Mouse (Mus musculus) natural killer cell, adult 2 months (primary cell): ENCODE measurements around the gene Osgep.
"Not testable (repeated sequence)": the region's sequence is repeated elsewhere in the genome, so short reads cannot be mapped to it uniquely, and the experiment has no call there.

Source experiments
- DNase-seq, 2 experiments: peaks; one replicate each; pipeline ENCODE4 v3.0.0; 2022; ENCODE audit warnings: low spot score in 2 of 2

Osgep gene

DNA sequence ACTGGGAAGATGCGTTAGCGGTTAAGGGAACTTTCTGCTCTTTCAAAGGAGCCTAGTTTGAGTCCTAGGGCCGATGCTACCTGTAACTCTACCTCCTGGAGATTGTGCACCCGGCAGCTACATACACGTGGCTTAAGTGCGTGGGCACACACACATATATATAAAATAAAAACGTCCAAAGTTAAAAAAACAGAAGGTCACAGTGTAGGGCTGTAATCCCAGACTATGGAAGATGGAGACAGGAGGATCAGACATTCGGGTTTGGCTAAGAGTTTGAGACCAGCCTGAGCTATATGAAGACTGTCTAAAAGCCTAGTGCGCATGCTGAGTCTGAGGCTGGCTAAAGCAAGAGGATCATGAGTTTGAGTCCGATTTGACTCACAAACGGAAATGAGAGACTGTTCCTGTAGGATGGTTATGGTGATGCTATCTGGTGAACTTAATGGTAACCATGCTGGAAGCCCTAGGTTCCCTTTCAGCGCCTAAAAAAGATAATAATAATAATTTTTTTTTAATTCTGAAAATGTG lies 6.9 kb upstream of the Osgep start:
- DNase-seq: no peak

DNA sequence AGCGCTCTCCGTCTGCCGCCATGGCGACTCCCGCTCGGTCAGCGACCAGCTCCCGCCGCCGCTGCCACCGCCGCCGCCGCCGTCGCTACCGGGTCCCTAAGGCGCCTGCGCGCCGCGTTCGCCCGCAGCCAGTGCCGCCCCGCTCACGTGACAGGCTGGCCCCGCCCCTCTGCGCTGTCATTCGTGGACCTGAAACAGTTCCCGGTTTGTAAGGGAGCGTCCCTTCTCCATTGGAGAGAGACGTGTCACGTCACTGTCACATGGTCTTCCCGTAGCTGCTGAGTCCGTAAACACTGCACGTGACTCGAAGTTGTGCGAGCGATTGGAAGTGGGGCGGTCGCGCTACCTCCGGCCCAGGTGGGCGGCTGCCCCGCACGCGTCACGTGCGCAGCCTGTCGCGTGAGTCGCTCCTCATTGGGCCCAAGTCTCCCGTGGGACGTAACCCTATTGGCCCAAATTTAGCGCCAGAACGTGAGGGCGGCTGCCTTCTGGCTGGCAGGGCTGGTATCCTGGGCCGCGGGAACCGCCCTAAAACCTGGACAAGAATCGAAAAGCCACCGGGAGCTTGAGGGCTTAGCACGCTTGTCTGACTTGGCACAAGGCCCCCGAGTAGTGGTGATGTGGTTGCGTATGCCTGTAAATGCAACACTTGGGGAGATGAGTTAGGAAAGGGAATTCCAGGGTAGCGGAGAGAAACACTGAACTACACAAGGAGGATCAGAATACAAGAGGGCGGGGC lies 6.2 kb upstream of the Osgep start, which contains the start of the genes Pip4p1 and Pnp:
Gene Pip4p1 (minus strand): TSS at position 103 of the 739 bp plus-strand sequence.
Gene Pnp (plus strand): TSS at position 329 of the 739 bp plus-strand sequence.
- DNase-seq: peak; percentile 100

DNA sequence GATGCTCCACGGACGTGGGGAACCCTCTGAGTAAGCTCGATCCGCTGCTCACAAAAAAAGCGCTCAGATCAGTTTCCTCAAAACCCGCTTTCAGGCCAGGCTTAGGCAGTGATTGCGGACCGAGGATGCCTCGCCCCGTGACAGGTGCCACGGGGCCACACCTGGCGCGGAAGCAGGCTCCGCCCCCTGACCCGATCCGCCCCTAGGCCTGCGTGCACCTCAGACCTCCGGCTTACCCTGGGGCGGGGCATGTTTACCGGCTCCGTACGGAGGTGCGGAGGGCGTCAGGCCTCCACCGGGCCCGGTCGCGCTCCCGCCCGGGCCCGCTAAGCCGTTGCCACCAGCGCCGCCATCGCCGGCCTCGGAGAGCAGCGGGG lies 5.7 kb upstream of the Osgep start:
- DNase-seq: peak in 1 of 2 experiments; percentile 81

DNA sequence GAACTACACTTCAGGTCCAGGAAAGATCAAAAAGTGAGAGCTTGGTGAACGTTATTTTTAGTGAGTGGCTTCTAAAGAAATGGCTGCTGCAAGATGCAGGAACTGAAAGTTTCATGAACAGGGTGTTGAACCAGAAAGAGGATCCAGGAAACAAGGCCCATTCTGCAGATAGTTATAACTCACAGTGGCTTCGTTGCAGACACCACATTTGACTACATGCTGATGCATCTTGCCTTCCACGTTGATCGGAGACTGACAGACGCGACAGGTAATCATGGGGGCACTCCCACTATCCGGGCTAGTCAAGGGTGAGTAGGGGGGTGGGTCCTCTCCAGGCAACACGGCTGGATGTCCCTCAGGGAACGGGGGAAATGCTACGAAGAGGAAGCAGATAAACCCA lies 5.3 kb upstream of the Osgep start:
- DNase-seq: peak in 1 of 2 experiments; percentile 60

DNA sequence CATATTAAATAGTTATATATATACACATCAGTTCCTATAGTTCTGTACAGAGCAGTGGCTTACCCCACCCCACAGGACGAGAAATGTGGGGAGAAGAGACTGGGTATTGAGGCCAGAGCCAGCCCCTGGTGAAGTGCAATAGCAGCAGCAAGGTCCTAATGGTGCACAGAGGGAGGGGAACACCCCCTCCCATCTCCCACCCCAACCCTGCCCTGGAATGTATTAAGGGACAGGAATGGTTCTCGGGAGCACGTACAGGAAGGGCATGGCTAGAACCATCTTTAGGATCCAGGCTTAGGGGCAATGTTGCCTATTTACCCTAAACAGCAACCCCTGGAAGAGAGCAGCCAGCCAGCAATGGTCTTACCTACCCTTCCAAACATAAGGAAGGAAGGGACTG lies 2.7 kb upstream of the Osgep start:
- DNase-seq: no peak

DNA sequence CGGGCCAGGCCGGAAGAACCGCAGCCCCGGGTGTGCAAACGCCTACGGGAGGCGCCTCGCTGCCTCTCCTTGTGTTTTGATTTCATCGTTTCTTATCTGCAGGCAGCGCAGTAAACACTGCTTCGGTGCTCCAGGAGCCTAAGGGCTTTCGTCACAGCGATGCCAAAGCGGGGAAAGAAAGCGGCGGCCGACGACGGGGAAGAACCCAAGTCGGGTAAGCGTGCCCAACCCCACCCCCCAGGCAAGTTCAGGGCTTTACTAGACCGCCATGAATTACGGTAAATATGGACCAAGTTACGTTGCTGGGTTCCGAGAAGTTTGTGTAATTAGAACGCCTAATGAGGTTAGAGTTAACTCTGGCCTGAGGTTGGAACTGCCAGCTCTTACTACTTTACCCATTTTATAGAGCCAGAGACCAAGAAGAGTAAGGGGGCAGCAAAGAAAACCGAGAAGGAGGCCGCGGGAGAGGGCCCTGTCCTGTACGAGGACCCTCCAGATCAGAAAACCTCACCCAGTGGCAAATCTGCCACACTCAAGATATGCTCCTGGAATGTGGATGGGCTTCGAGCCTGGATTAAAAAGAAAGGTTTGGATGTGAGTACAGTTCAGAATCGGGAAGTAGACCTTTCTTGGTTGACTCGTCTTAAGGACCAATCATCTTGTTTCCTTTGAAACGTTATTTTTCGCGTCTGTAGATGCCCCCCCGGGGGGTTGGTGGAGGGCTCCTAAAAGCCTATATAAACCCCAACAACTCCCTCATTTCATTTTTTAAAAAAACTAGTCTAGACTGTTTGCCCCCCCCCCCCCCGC lies 623 bp upstream of the Osgep start:
- peak in 1 of 2 experiments; percentile 7 for DNase-seq

DNA sequence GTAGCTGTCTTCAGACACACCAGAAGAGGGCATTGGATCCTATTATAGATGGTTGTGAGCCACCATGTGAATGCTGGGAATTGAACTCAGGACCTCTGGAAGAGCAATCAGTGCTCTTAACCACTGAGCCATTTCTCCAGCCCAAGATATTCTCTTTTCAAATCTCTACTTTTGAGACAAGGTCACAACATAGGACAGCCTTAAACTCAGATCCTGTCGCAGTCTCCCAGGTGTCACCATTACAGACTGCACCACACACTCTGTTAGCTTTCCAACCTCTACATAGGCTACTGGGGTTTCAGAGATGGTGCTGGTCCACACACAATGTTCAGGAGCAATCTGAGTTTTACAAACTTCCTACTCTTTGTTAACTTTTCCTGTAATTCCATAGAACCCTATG lies 1.3 kb downstream of the Osgep start:
- DNase-seq: not testable (repeated sequence)

DNA sequence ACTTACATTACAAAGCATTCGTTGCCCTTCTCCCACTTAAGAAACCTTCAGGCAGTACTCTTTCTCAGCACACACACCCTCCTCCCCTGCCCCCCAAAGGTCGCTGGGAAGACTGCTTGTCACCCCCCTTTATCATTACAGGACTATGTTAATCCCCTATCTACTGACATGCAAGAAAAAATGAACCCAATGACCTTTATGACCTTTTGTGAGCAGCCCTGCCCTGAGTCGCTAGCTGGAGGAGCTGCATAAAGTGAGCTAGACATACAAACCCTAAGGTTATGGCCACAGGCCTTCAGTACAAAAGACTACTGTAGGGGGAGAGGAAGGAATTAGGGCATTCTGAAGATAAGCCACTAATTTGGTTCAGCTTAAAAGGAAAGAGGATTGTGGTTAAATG lies 13.3 kb downstream of the Osgep start:
- DNase-seq: no peak

DNA sequence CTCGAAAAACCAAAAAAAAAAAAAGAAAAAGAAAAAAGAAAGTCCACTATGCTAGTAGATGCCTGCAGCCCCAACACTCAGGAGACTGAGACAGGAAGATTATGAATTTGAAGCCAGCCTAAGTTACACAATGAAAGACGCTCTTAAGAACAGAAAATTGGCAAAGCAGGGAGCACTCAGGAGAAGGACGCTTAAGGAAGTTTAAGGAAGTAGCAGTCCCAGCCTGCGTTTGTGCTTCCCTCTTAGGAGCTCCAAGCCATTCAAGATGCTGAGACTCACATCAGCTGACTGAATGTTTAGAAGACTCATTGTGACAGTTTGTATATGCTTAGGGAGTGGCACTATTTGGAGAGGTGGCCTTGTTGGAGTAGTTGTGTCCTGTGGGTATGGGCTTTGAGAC lies 16.6 kb downstream of the Osgep start:
- DNase-seq: no peak

DNA sequence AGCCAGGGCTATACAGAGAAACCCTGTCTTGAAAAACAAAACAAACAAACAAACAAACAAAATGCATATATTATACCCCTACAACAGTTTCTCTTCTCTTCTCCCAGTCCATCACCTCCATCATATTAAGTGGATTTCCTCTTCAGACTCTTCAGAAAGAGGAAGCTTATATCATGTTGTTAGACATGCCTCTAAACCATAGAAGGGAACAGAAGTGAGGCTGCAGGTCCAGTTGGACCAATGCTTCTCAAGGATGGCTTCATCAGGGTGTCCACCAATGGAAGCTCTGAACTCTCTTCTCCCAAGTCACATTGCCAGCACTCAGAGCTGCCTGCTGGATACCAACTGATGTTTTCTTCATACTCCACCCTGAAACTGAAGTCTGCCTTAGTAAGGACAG lies 19.4 kb downstream of the Osgep start:
- not testable (repeated sequence) for DNase-seq

DNA sequence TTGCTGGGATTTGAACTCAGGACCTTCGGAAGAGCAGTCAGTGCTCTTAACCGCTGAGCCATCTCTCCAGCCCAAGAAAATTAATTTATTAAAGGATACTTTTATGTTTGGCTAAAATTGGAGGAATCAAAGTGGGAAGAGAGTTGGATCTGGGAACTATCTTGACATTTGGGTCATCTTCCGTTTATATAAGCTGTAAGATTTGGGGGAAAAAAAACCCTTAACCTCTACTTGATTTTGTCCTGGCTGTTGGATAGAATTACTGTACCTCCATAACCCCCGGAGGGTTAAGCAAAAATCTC lies 19.9 kb downstream of the Osgep start:
- no peak for DNase-seq

DNA sequence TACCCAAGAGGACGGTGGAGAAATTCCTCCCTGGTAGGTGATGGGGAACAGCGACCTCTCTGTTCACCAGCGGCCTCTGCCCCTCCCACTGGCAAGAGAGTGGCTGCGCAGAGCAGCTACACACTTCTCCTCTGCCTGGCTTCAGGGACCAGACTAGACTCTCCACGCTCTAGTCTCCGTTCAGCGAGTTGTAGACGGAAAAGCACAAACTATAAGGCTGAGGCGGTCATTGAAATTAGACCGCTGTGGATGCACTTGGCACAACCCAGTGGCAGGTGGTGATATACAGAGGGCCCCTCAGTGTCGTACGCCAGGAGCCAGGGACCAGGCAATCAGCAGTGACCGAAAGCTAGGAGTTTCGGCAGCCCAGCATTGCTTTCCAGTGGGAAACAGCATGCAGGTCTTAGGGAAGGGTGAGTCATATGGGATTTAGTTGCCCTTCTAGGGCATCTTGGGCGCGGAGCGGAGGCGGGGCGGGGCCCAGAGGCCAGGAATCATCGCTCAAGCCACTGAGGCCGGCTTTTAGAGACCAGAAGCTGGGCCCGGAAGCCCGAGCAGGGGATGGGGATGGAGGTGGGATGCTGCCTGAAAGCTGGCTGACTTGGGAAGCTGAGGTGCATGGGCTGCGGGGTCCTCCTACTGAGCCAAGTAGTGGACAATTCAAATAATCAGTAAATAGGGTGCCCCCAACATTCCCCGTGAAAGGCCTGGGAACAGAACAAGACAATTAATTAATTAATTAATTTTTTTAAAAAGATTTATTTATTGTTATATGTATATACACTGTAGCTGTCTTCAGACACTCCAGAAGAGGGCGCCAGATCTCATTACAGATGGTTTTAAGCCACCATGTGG lies 20.5 kb downstream of the Osgep start:
- DNase-seq: no peak

DNA sequence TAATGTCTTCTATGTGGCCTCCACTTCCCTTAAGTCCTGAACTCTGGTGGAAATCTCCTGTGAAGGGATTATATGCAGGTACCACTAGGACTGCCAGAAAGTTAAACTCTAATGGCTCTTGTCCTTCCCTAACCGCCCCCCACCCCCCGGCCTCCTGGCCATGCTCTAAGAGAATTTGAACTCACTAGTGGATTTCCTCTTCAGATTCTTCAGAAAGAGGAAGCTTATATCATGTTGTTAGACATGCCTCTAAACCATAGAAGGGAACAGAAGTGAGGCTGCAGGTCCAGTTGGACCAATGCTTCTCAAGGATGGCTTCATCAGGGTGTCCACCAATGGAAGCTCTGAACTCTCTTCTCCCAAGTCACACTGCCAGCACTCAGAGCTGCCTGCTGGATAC lies 26.7 kb downstream of the Osgep start:
- not testable (repeated sequence) for DNase-seq

DNA sequence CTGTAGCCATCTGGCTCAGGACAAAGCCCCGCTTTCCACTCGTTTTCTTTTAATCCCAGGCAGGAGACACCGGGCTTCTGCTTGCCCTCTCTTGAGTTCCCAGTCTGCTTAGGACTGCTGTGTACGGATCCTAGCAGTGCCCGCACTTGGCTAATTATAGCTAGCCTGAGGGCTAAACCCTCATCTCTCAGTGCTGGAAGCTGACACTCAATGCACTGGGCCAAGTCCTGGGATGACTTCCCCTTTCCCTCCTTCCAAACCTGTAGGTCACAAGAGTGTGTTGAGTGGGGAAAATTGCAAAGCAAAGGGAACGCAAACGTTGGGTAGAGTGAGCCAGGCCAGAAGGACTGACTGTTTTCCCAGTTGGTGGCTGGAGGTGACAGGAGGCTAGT lies 27.3 kb downstream of the Osgep start, which contains the start of gene Klhl33:
Gene Klhl33 (minus strand): TSS at position 134 of the 392 bp plus-strand sequence.
- no peak for DNase-seq

DNA sequence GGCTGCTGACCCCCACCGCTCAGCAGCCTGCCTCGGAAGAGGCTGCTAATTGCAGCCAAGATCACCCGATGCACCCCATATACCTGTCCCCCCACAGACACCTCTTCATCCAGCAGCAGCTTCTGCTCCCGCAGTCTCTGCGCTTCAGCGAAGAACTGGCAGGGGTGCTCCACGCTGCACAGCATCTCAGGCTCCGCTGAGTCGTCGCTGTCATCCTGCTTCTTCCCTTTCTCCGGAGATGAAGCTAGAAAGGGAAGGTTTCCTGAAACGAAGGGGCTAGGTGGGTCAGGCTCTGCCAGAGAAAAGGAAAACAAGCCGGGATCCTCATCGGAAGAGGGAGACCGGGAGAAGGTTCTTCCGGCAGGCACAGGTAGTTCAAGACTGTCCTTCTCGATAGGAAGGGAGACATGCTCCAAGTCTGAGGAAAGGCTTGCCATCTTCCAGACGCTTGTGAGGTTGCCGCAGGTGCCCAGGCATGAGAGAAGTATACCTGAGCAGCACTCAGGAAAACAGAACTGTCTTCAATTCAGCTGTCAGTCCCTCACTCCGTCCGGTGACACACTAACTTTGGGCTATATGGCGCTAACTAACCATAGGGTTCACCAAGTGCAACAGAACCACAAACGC lies 27.8 kb downstream of the Osgep start:
- DNase-seq: no peak

DNA sequence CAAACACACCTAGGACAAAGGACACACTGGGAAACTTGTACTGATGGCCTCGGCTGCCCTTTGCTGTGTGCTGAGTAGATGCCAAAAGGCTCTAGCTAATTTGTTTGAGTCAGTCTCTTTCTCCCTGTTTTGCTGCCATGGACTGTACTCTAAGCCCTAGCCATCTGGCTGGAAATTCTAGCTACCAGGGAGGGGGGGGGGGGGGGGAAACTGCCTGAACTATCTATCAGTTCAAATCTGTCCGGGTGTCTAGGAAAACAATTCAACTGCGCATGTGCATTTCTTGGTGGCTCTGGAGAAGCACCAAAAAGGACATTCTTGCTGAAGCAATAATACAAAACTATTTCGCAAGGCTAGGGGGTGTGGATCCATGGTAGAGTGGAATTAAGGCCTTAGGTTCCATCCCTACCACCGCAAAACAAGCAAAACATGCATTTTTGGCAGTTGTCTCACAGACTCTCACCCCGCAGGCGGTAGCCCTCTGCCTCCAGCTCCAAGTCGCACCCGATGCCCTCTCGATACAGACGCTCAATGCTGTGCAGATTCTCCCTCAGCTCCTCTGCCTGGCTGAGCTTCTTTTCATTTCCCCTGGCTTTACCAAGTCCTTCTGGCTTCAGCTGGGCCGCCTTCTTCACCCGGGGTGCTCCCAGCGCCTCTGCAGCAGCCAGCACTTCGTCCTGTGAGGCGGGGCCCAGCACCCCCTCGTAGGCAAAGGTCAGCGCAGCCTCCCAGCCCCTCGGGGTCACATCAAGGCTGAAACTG lies 28.5 kb downstream of the Osgep start:
- DNase-seq: no peak

DNA sequence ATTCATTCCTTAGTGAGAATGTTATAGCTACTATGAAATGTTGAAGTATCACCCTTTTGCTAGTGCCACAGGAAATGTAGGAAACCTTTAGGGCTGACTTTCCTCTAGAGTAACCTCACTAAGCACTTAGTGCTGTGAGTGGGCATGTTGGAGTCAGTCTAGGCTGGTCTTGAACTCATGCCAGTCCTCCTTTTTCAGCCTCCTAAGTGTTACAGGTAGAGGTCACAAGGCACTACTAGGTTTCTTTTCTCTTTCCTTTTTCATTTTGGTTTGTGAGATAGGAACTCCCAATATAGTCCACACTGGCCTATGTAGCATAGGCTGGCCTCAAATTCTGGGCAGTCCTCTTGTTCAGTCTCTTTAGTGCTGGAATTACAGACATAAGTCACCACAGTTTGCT lies 29.3 kb downstream of the Osgep start:
- no peak for DNase-seq

DNA sequence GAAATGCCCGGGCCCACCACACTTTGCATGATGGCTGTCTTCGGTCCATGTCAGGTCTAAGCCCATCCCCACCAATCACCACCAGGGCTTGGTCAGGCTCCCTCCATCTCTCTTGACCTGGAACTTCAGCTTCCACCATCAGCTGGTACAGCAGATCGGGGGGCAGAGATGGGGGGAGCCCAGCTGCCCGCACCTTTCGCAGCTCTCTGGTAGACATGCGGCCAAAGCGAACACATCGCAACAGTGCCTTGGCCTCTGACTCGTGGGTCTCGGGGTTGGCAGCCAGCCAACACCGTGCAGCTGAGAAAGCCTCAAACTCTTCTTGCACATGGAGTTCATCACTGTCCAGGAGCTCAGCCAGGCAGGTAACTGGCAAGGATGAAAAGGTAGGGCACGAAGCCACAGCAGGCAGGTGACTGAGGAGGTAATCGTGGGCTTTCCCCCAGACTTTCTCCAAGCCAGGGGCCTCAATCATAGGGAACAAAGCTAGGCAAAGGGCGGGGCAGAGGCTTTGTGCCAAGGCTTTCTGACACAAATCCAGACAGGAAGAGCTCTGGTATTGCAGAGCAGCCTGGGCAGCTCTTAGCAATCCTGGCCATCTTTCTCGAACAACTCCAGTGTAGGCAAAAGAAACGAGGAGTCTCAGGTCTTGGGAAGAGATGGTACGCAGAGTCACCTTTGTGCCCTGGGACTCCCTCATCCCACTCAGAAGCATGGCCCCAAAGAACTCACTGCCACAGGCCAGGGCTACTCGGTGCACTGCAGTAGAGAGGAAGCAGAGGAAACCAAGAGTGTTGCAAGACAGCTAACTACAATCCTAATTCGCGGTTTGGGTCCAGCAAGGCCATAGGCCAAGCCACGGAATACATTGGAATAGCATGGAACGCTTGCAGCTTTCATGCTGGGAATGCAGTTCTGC lies 31.9 kb downstream of the Osgep start:
- DNase-seq: no peak

DNA sequence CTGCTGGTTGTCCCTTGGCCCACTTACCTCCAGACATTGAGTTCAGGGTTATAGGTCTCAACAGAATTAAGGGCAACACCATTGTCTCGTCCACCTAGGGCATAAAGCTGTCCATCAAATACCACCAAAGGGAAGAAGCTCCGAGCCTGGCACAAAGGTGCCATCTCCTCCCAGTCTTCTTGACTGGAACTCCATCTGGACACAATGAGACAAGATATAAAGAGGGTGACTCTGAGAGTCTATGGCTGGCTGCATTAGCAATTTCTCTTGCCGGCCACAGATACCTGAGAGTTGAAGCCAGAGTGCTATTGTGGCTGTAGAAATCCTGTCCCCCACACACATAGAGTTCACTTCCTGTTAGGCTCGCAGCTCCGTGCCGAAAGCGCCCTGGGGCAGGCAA lies 32.6 kb downstream of the Osgep start:
- DNase-seq: no peak

DNA sequence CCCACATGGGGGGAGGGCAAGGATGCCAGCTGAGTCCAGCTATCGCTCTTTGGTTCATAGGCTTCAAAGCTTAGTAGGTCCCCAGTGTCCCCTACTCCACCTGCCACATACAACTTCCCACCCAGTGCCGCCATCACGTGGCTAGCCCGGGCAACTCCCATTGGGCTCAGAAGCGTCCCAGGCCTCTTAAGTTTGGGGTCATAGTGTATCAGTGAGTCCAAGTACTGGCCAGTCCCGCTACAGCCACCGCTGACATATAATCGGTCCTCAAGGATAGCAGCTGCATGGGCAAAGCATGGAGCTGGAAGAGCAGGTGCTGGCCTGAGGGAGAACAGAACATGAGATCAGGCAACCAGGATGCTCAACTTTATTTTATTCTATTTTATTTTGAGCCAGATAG lies 33.1 kb downstream of the Osgep start:
- no peak for DNase-seq
